Mouse (Mus musculus) liver, adult 2 months (tissue): ENCODE measurements at regions not wholly inside any gene's neighbourhood (a gene's known extent, or its start where the extent isn't known, plus 50 kb on each side); places are given as distances from the start of the nearest gene placed in this dataset.

Experiments used
- CTCF ChIP-seq: fragments of 200-500 bp; IDR thresholded peaks from 2 replicates; pipeline ENCODE4 v1.5.1; 2011; ENCODE audit warnings: low read depth, low read length, control low read depth
- POLR2A ChIP-seq: fragments of 200-500 bp; IDR thresholded peaks from 2 replicates; pipeline ENCODE4 v1.6.1; 2011; ENCODE audit warnings: low read length, control low read depth; ENCODE audit not compliant: insufficient read depth; ENCODE audit errors: extremely low read depth

DNA sequence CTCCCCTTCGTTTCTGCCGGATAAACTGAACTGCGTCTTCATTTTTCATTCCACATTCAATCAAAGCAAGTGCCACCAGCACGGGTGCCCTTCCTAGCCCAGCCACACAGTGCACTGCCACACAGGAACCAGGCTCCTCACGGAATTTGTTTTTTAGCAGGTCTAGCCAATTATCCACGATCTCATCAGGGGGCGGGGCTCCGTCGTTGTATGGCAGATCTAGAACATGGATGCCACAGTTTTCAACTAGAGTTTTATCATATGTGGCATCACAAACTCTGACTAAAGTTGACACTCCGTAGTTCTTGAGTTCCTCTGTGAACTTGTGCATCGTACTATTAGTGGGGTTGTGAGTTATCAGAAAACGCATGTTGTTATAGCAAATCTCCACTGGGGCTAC, 264.8 kb downstream of the Impad1 start:
- TF ChIP-seq CTCF, result no peak
- no peak for TF ChIP-seq POLR2A
